Mouse (Mus musculus) mouse embryonic stem cell (cell line): ENCODE results near the gene Ptprb.

Experiments
- in situ Hi-C, 2 experiments: fragments of 300-500 bp; cut with MboI; formaldehyde crosslinking; loops; 1 replicate in 1 of 2; 3 replicates in 1 of 2; pipeline ENCODE4 v1.14.3; 2019 to 2020; ENCODE audit warnings: low sequenced_read_pairs in 2 of 2, low pct_unique_long_range_greater_than_20kb in 1 of 2, mixed read lengths in 1 of 2; ENCODE audit not compliant: unreplicated experiment in 1 of 2

Gene Ptprb

DNA sequence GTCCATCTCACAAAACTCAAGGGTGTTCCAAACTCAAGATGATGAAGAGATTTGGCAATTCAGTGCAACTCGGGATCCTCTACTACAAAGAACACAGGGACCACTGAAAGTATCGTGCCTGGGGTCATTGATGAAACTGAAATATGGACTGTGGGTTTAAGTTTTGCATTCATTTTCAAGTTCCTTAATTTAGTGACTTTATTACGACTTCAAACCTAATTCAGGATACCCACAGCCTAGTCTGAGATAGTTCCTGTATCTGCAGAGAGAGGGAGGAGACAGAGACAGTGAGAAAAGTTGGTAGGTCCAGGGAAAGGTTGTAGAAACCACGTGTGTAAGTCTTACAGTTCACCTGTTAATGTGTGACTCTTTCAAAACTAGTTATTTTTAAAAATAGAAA is 15.2 kb downstream of the Ptprb start:
- in situ Hi-C loops: no loop called here

DNA sequence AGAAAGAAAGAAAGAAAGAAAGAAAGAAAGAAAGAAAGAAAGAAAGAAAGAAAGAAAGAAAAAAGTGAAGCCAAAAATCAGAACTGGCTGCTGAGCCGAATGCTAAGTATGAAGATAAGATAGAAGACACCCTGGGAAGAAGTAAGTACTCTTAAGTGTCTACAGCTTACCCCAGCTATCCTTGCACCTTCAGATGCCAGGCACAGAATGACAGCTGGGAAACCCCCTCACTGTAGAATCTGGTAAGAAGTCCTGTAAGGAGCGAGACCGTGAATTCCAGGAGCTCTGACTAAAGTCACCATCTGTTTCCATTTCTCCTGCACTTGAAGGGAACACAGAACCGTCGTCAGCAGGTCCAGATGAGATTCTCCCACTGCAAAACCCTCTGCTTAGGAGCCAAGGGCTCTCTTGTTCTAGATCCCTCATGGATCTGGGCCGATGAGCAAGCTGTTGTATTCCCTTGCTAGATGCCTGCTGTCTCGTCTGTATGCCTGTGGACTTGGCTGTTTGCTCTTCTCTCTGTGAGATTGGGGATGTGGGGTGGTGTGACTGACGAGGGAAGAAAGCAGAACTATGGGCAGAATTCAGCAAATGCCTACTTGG is 15.9 kb downstream of the Ptprb start:
- in situ Hi-C loops: no loop called here

DNA sequence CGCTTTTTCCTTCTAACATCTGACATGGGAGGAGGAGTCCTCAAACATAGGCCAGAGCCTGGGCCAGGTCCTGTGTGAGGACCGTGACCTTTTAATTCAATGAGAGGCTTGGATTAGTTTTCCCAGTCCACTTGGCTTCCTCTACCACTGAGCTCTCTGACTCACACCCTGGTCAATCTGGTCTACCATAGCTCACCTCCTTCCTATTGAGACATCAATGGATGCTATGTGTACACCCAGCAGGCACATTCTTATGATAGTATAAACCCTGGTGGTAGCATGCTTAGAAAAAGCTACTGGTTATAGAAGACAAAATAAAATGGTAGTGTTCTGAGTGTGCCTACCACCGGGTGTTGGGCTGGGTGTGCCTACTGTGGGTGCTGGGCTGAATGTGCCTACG is 21.1 kb downstream of the Ptprb start:
- in situ Hi-C loops: no loop called here

DNA sequence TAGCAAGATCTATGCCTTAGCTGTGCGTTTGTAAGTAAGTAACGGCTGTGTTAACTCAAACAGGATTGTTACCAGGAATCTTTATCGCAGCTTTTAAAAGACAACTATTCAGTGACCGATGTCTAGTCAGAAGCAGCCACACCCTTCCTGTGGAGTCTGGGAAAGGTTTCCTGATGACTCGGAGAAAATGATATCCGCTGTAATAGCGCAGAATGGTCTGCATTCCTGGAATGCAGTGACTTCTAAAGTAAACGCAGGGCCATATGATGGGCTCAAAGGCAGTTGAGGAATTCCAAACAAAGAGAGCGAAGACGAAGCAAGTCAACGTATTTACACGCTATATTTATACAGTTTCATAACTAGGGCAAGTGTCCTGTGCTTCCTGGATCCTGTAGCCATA is 22.5 kb downstream of the Ptprb start:
- in situ Hi-C loops: no loop called here

DNA sequence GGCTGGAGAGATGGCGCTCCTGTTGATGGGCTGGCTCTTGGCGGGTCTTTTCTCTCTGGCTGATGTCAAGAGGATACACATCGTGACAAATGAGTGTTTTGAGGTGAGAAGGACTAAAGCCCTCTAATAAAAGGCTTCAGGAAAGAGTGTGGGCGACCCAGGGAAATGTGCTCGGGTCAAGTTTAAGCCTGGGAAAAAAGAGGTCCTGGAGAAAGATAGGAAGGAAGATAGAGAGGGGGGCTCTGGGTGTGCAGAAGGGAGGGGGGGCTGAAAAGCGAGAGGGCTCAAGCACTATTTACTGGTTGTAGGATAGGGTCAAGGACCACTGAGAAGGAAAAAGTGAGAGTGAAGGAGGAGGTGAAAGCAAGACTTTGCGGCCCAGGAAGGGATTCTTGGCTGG is 25.5 kb downstream of the Ptprb start:
- in situ Hi-C loops: no loop called here

DNA sequence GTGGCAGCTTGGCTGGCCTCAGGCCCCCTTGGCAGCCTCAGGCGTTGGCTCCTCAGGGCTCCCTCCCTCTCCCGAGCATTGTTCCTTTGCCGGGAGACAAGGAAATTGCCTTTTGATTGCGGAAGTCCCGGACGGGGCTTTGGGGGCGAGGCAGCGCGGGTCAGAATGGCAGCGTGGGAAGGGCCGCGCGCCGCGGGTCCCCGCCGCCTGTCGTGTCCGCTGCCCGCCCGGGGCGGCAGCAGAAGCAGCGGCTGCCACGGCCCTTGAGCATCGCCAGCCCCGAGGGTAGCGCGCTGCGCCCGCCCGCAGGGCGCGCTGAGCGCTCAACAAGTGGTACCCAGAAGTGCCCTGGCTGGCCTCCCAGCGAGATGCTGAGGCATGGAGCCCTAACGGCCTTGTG is 25.9 kb downstream of the Ptprb start:
- in situ Hi-C loops: no loop called here

DNA sequence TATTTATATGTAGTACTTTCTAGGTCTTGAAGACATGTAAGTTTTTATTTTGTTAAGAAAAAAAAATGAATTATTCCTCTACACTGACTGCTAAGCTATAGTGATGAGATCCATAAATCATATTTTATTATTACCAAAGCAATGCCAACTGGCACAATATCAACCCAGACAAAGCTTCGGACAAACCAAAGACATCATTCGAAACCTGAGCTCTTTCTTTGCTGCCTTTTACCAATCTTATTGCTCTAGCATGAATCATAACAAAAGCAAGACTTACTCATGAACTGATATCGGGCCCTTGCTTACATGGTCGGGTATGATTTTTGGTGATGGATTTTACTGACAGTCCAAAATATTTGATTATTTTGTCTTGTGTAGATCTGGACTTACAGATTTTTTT is 29.0 kb downstream of the Ptprb start:
- in situ Hi-C loops: no loop called here

DNA sequence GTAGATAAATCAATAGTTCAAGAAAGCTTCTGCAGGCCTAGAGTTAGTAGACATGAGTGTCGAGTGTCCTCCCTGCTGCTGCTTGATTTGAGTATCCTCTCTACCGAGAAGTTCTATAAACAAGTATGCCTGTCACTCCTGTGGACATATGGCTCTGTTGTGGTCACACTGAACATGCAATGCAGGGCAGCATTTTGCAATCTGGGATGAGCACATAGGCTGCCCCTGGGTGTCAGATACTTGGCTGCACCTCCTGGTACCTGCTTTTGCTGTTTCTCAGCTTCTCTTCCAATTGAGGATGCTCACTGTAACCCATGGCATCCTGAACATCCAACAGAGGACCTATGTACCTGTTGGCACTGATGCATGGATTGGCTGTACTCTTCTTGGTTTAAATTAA is 34.1 kb downstream of the Ptprb start:
- in situ Hi-C loops: no loop called here

DNA sequence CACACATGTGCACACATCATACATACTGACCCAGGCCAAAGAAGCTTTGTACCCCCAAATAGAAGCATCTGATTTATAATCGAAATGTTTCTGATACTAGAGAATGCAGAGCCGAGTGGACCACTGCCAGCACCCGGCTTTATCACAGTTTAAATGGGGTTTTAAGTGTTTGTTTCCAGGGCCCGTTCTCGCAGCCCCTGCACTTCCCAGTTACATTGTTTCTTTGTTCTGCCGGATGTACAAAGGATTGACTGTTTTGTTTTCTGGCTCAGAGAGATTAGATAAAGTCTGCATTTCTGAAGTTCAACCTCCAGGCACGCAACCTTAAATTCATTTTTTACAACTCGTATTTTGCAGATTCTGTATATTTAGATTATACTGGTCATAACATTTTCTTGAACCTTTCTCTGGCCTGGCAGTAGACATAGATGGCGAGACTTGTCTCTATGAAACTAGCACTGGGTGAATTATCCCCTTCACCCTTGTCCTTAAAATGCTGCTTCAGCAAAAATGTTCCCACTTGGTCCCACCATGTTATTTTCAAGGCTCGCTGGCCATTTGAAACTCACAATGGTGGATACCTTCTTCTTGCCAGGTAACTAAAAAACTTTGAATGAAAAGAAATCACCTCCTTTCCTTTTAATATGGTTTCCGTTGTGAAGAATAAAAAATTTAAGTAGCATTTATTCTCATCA is 35.3 kb downstream of the Ptprb start:
- in situ Hi-C loops: no loop called here

DNA sequence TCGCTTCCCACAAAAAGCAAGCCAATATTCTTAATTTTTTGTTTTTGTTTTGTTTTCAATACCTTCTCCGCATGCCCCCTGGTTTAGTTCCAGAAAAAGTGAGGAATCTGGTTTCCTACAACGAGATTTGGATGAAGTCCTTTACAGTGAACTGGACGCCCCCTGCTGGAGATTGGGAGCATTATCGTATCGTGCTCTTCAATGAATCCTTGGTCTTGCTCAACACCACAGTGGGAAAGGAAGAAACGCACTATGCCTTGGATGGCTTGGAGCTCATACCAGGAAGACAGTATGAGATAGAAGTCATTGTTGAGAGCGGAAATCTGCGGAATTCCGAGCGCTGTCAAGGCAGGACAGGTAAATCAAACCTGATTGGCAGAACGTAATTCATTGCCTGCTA is 43.9 kb downstream of the Ptprb start:
- in situ Hi-C loops: no loop called here

DNA sequence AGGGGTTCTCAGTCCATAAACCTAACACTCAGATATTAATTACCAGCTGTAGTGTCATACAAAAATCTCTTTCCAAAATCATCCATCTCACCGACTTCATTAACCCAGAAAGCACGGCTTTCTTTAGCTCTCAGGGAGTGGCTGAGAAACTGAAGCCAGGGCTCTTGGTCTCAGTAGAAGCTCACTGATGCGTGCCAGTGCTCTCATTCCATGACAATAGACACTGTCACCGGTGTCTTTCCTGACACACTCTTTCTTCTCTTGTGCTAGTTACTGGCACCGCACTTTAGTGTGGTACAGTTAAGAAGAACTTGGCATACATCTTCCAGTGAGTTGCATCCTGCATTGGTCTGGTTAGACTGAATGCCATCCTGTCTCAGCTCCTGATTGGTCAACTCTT is 53.8 kb downstream of the Ptprb start:
- in situ Hi-C loops: loop anchor here (10.0 kb wide), 2 partner anchors 116 to 124 kb away; no protein-coding TSS in a partner anchor

DNA sequence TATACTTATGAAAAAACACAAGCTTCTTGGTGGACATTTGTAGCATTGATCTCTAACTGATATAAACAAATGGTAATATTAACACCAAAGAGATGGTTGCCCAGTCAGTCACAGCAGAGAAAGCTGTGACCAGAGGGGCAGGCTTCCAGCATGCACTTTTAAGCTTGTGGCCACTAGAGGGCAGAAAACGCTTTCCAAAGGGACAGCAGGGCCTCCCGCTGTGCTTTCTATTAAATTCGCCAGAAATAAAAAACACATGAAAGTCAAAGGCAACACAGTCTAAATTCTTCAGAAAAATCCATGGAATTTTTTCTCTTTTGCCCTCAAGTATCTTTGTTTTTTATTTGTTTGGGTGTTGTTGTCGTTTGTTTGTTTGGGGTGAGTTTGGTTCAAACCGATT is 55.1 kb downstream of the Ptprb start:
- in situ Hi-C loops: no loop called here

DNA sequence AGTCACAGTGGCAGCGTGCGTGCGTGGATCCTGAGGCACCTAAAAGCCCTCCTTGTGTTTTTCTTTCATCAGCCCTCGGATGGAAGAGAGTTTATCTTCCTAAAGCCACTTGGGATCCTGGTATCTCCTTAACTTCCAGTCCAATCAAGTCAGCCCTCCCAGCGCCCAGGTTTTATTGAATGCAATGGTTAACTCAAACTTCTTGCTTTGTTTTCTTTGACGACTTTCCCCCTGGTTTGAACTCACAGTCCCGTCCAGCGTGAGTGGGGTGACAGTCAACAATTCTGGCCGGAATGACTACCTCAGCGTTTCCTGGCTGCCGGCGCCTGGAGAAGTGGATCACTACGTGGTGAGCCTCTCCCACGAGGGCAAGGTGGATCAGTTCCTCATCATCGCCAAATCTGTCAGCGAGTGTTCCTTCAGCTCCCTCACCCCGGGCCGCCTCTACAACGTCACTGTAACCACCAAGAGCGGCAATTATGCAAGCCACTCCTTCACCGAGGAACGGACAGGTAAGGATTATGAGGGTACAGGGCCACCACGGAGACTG is 55.7 kb downstream of the Ptprb start:
- in situ Hi-C loops: no loop called here

DNA sequence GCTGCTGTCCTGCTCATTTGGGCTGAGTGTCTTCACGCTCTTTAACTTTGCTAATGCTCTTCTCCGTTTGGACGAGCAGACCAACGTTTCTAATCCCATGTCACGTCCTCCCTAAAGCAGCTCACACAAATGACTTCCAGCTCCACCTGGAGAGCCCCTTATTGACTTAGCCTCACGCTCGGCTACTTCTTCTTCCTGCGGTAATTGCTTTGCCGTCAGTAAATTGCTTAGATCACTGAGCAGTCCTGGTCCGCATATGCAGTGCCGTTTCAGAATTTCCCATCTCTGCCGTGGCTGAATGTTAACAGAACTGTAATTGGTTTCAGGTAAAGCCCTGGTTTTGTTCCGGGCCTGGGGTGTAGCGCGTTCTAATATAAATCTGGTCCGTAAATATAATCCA is 58.3 kb downstream of the Ptprb start:
- in situ Hi-C loops: no loop called here

DNA sequence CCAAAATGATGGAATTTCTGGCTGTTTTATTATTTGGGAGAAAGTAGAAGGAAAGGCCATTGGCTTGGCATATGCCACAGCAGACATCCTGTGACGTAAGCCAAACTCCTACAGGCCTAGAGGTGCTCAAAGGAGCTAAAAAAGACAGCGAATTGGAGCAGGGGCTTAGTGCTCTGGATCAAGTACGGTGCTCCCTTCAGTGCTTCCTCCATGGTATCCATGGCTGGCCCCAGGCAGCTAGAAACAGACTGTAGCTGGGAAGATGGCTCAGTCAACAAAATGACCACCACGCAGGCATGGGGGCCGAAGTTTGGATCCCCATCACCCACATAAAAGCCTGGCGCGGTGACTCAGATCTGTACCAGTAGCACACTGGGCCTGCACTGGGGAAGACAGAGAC is 58.8 kb downstream of the Ptprb start:
- in situ Hi-C loops: no loop called here

DNA sequence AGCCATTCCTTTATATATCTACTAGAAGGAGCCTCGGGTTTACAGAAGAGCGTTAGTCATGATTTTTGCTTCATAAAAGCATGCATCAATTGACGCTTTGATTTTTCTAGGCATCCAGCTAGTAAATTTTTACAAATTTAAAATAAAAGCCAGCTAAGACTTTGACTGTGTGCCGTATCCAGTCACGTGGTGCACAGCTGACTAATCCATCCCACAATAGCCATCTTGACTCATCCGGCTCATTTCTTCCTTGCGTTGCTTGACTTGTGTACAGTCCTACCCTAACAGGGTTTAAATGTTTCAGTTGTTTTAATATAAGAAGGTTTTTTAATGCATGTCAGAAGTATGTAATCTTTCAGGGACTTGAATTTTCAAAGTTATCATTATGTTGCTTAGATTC is 60.0 kb downstream of the Ptprb start:
- in situ Hi-C loops: no loop called here

DNA sequence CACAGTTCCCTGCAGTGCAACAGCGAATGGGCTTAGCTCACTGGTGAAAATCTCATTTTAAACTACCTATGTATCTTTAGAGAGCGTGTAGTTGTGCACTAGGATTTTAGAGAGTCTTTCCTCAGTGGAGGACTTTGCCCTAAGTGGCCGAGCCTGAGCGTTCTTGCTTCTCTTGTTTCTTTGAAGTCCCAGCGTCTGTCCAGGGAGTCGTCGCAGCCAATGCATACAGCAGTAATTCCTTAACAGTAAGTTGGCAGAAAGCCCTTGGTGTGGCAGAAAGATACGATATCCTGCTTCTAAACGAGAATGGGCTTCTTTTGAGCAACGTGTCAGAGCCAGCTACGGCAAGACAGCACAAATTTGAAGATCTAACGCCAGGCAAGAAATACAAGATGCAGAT is 65.9 kb downstream of the Ptprb start:
- in situ Hi-C loops: no loop called here

DNA sequence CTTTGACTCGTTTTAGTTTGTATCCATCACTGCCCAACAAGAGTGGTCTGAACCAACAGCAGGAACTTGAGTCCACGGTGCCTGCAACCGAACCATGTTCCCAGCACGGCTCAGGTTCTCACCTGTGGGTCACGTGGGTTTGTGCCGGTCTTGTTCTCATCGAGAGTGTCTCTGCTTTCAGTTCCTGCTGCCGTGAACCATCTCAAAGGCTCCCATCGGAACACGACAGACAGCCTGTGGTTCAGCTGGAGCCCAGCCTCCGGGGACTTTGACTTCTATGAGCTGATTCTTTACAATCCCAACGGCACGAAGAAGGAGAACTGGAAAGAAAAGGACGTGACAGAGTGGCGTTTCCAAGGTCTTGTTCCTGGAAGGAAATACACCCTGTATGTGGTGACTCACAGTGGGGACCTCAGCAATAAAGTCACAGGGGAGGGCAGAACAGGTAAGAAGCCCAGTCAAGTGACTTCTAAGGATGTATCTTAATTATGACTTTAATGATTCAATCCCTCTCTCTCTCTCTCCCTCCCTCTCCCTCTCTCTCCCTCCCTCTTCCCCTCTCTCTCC is 71.4 kb downstream of the Ptprb start:
- in situ Hi-C loops: no loop called here

DNA sequence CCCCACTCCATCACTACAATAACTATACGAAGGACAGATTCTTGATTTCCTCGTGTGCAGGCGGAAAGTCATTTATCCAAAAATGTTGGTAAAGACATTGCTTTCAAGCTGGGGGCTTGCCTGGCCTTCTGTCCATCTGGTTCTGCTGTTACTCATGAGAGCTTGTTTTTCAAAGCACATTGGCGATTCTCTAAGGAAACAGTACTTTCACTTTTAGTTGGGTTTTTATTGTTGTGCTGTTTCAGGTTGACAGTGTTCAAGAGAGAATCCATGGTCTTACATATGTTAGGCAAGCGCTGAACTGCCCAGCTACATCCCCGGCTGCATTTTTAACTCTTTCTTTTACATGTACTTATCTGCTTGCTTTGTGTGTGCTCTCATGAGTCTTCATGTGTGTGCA is 73.7 kb downstream of the Ptprb start:
- in situ Hi-C loops: no loop called here

DNA sequence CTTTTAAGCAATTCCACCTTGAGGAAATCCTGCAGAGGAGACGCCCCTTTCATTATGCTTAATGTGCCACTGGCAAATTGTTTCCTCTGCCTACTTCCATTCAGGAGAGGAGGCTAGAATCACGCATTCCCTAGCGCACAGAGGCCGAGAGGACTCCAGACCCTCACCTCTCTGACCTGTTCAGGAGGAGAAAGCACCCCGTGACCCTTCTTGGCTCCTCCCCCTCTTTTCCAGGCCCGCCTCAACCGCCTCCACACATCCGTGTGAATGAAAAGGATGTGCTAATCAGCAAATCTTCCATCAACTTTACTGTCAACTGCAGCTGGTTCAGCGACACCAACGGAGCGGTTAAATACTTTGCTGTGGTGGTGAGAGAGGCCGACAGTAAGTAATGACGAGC is 75.2 kb downstream of the Ptprb start:
- in situ Hi-C loops: no loop called here
